Comparison of ENCODE assay signal across 18 mouse cellular contexts in genomic region chr4:56533344-56533985, GRCm38 (mm10).
DNase-seq lines count a peak whose midpoint lies in the region.
"Had no signal": no experiment of that assay in that cellular context is flagged by ENCODE, and none has a peak within 500 bp of the region (broad histone marks: within the 10 kb centered on the region; RNA-seq: fewer than 3 reads in every experiment).

No protein-coding gene starts in this region.

- H3K36me3 ChIP-seq in forebrain, embryonic 10.5 days (replicated peaks) = no peaks in the 10 kb centered on the region
- H3K36me3 ChIP-seq: G1E; heart, embryonic 13.5 days; hindbrain, embryonic 12.5 days had no signal

- WGBS in forebrain, embryonic 10.5 days = 89% methylated on average over 9 of the region's 9 CpGs

- H3K27ac ChIP-seq in forebrain, embryonic 10.5 days = no peak overlapping the region
- H3K27ac ChIP-seq: gastrocnemius, adult 2 months; heart, embryonic 13.5 days; hindbrain, embryonic 12.5 days; liver, embryonic 14.5 days had no signal

- H3K27me3 ChIP-seq in forebrain, embryonic 10.5 days (ENCODE audit: poor library complexity, severe bottlenecking) = no peaks in the 10 kb centered on the region
- H3K27me3 ChIP-seq: heart, embryonic 13.5 days; hindbrain, embryonic 12.5 days; megakaryocyte, embryonic 14.5 days had no signal

- H3K4me1 ChIP-seq in forebrain, embryonic 10.5 days = no peaks in the 10 kb centered on the region
- H3K4me1 ChIP-seq: megakaryocyte, embryonic 14.5 days had no signal

- intact Hi-C loops in left cerebral cortex, postnatal 4 days (cut with DNase I) = no loop called here
- intact Hi-C loops in left cerebral cortex, postnatal 14 days (cut with DNase I) = no loop called here

- DNase-seq in left cerebral cortex, postnatal 4 days = peak; percentile 17
- DNase-seq in left cerebral cortex, postnatal 14 days (ENCODE audit: low spot score in 2 of 2) = no peak
- DNase-seq in 3134 (ENCODE audit: extremely low read depth, insufficient read length, low spot score) = peak; percentile 76
- peak; percentile 55 for DNase-seq in NIH3T3 (ENCODE audit: low read depth)
- peak; percentile 7 for DNase-seq in lung, postnatal 25 days (ENCODE audit: low spot score)
- no peak for DNase-seq in layer of hippocampus, adult 9-10 months (ENCODE audit: low spot score)
- no peak for DNase-seq in forebrain, embryonic 10.5 days (ENCODE audit: extremely low spot score, low spot score)
- no peak for DNase-seq in right cerebral cortex, adult 18-20 months
- DNase-seq: gastrocnemius, adult 2 months; kidney, adult 9 months; kidney, postnatal 4 days; right cerebral cortex, postnatal 25 days; thymus, postnatal 4 days had no signal

- no peaks in the 10 kb centered on the region for H3K9me3 ChIP-seq in forebrain, embryonic 10.5 days
- H3K9me3 ChIP-seq: heart, embryonic 13.5 days; hindbrain, embryonic 12.5 days had no signal

- H3K4me3 ChIP-seq in forebrain, embryonic 10.5 days = no peak overlapping the region
- H3K4me3 ChIP-seq: gastrocnemius, adult 2 months; heart, embryonic 13.5 days; hindbrain, embryonic 12.5 days; megakaryocyte, embryonic 14.5 days had no signal

Comparison
In these comparisons a context has a peak if more than half of its experiments do, and no peak if none do; other contexts are left out.
1. DNase-seq: peak in left cerebral cortex, postnatal 4 days (single experiment), 3134 (single experiment), NIH3T3 (single experiment) and lung, postnatal 25 days (single experiment); none in left cerebral cortex, postnatal 14 days (0 of 2), layer of hippocampus, adult 9-10 months (single experiment), forebrain, embryonic 10.5 days (single experiment) and right cerebral cortex, adult 18-20 months (single experiment).